Mouse (Mus musculus): Measurements from ENCODE around the gene Sik1. TPM values are rescaled to one million over a fixed set of nuclear protein-coding genes. Genes with fewer than 3 reads are reported as not detected.

Sik1 gene
- total RNA-seq, 1 experiment: 35.0 TPM

DNA sequence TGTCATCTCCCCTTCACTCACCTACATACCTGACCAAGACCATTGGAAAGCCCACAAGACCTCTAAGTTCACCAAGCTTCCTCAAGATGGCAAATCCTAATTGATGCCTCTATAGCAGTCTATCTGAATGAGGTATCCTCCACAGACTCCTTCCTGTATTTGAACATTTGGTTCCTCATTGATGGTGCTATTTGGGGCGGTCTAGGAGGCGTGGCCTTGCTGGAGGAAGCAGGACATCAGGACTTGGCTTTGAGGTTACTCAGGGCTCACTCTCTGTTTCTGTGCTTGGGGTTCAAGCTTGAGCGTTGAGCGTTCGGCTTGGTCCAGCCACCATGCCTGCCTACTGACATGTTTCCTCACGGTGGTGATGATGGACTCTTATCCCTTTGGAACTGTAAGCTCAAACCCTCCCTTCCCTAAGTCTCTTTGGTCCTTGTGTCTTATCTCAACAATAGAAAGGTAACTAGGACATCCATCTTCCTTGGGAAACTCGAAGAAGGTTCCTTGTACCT, 54.7 kb downstream of the Sik1 start:
- Histone ChIP-seq H3K27ac (ENCODE audit: insufficient read depth, low read depth, low read length, poor library complexity, severe bottlenecking) (no peak overlapping the region), H3K4me3 (ENCODE audit: insufficient read depth in 1 of 2, low read depth in 1 of 2, low read length in 2 of 2, poor library complexity in 1 of 2, severe bottlenecking in 1 of 2) (no peak overlapping the region), H3K9ac (ENCODE audit: insufficient read depth, low read depth, low read length, poor library complexity, severe bottlenecking) (no peak overlapping the region), H3K36me3 (ENCODE audit: control insufficient read depth, insufficient read depth, low read length, poor library complexity, severe bottlenecking) (no peaks in the 10 kb centered on the region), H3K9me3 (ENCODE audit: control insufficient read depth, insufficient read depth, low read depth, low read length) (no peaks in the 10 kb centered on the region), H3K4me1 (ENCODE audit: control insufficient read depth in 2 of 2, insufficient read depth in 2 of 2, low read length in 2 of 2, poor library complexity in 1 of 2) (peaks cover 18 to 31% of the 10 kb centered on the region in 2 experiments)
- TF ChIP-seq HCFC1 (IDR thresholded peaks at IDR 0.05; ENCODE audit: borderline replicate concordance, insufficient read depth, low read length) (no peak), ZC3H11A (IDR thresholded peaks at IDR 0.05; ENCODE audit: borderline replicate concordance, low read depth, low read length) (no peak)
- DNase-seq (ENCODE audit: low read depth, low spot score): no peak
- in situ Hi-C loops (cut with MboI; ENCODE audit: low sequenced_read_pairs in 2 of 2, unreplicated experiment in 2 of 2): no loop called here

DNA sequence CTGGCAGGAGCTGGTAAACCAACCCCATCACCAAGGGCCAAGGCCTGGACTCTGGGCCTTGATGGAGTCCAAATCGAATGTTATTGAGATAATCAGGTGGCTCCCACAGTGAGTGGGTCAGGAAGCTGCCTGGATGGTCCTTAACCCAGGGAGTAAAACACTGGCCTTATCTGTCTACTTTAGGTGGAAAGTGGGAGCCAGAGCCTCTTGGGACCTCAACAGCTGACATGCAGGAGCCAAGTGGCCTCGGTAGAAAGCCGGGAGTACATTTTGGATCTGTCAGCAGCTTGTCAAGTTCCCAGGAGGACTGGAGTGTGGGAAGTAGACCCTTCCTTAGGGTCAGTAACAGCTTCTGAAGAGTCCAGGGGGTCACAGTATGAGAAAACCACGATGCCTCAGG, 59.7 kb downstream of the Sik1 start:
- no peak overlapping the region for H3K9ac ChIP-seq (ENCODE audit: insufficient read depth, low read depth, low read length, poor library complexity, severe bottlenecking)
- H3K36me3 ChIP-seq (ENCODE audit: control insufficient read depth, insufficient read depth, low read length, poor library complexity, severe bottlenecking): no peaks in the 10 kb centered on the region
- no peak overlapping the region for H3K27ac ChIP-seq (ENCODE audit: insufficient read depth, low read depth, low read length, poor library complexity, severe bottlenecking)
- no peak for TF ChIP-seq ZC3H11A (IDR thresholded peaks at IDR 0.05; ENCODE audit: borderline replicate concordance, low read depth, low read length)
- no peak for TF ChIP-seq CHD2 (IDR thresholded peaks at IDR 0.05; ENCODE audit: low read depth, low read length)
- no peak for TF ChIP-seq ZNF384 (IDR thresholded peaks at IDR 0.05; ENCODE audit: low read depth, low read length)
- no peak for TF ChIP-seq HCFC1 (IDR thresholded peaks at IDR 0.05; ENCODE audit: borderline replicate concordance, insufficient read depth, low read length)
- TF ChIP-seq MAFK (IDR thresholded peaks at IDR 0.05; ENCODE audit: insufficient read depth, low read depth, low read length): no peak
- no peak overlapping the region for H3K4me3 ChIP-seq (ENCODE audit: insufficient read depth in 1 of 2, low read depth in 1 of 2, low read length in 2 of 2, poor library complexity in 1 of 2, severe bottlenecking in 1 of 2)
- no peaks in the 10 kb centered on the region for H3K9me3 ChIP-seq (ENCODE audit: control insufficient read depth, insufficient read depth, low read depth, low read length)
- DNase-seq (ENCODE audit: low read depth, low spot score): no peak
- peaks cover 7 to 8% of the 10 kb centered on the region in 2 experiments; a peak in 3 of 4 replicates for H3K4me1 ChIP-seq (ENCODE audit: control insufficient read depth in 2 of 2, insufficient read depth in 2 of 2, low read length in 2 of 2, poor library complexity in 1 of 2)
- in situ Hi-C loops (cut with MboI; ENCODE audit: low sequenced_read_pairs in 2 of 2, unreplicated experiment in 2 of 2): no loop called here

Other genes with a start within 250 kb of the Sik1 start
- gene Cbs, start 218.6 kb downstream of the Sik1 start, total RNA-seq (2012; rRNA removed): 8.6 and 15.5 TPM in 2 replicates
- gene U2af1, start 196.9 kb downstream of the Sik1 start, total RNA-seq (2012; rRNA removed): 219 and 238 TPM in 2 replicates
- gene Cryaa, start 178.0 kb downstream of the Sik1 start, total RNA-seq (2012; rRNA removed): 0.36 TPM in 1 of 2 replicates, not detected in the other
- gene Rrp1b, start 180.3 kb upstream of the Sik1 start, total RNA-seq (2012; rRNA removed): 155 and 189 TPM in 2 replicates
- gene Hsf2bp, start 180.5 kb upstream of the Sik1 start, total RNA-seq (2012; rRNA removed): 44.7 and 46.7 TPM in 2 replicates

All from ES-E14 (cell line).